Mouse (Mus musculus) left cerebral cortex, postnatal 4 days (tissue): ENCODE measurements around the gene C3ar1. TPM values are rescaled to one million over a fixed set of nuclear protein-coding genes. Genes with fewer than 3 reads are reported as not detected.

ENCODE experiments used
- DNase-seq: peaks from one replicate; pipeline ENCODE4 v3.0.0-alpha.2; 2022
- intact Hi-C: fragments of 180-260 bp; cut with DNase I; formaldehyde crosslinking; loops from one replicate; pipeline ENCODE4 v1.15.1; 2025
- microRNA-seq: library from miRNA; unstranded; fragments of <30 nt; microRNA quantifications from one replicate; pipeline ENCODE4 v1.2.0, GENCODE M21; 2022
- total RNA-seq, 2 experiments: library from RNA; stranded (reverse); gene quantifications; 2 replicates each; pipeline ENCODE4 v1.2.3; 2021

Gene C3ar1
- total RNA-seq, 2 experiments from 2014 or later = 1.0 to 1.1 TPM

DNA sequence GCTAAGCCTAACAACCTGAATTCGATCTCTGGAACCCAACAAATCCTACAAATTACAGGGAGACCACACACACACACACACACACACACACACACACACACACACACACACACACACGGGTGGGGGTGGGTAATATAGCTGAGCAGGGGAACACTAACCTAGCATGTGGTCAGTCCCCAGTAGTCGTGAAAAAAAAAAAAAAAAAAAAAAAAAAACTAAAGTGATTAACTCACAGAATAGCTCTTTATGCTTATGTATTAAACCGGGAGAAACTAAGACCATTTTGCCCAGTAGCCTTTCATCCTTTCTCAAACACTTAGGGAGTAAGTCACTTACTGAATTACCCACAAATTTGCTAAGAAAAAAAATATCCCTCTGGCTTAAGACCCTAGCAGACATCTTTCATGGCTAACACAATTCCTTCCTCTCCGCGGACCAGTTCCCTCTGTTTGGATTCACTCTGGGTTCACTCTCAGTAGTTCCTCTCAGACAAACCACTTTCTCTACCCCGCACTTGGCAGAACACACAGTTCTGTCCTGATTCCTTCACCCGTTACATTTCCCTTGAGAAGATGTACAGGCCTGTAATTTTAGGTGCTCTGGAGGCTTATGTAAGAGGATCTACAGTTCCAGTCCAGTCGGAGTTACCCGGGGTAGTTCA lies 55.2 kb downstream of the C3ar1 start:
- intact Hi-C loops = no loop called here

More for the DNA sequence above, 55.2 kb downstream of the C3ar1 start:
- no peak for DNase-seq

Small RNA genes within 50 kb of the gene (microRNA-seq; reads per million reads assigned to microRNA genes)
- gene Mir7231 = not detected

Other genes starting within 250 kb of the C3ar1 start
- not detected for gene Gdf3, start 246.1 kb downstream of the C3ar1 start, total RNA-seq
- gene Dppa3, start 229.8 kb downstream of the C3ar1 start, total RNA-seq = not detected
- not detected for gene Nanog, start 148.7 kb downstream of the C3ar1 start, total RNA-seq
- 10 to 100 TPM; 62.9 to 73.9 TPM for gene Slc2a3, start 54.5 kb downstream of the C3ar1 start, total RNA-seq
- 10 to 100 TPM; 29.4 to 32.7 TPM for gene Foxj2, start 36.2 kb downstream of the C3ar1 start, total RNA-seq
- gene Necap1, start 18.3 kb upstream of the C3ar1 start, total RNA-seq = 100 to 1,000 TPM; 107 to 123 TPM
- gene Clec4a1, start 65.7 kb upstream of the C3ar1 start, total RNA-seq = 1 to 10 TPM in 1 of 2 experiments, under 1 TPM in 1; 0.52 to 1.0 TPM
- 1 to 10 TPM in 1 of 2 experiments, under 1 TPM in 1; 0.44 to 1.0 TPM for gene Clec4a3, start 96.4 kb upstream of the C3ar1 start, total RNA-seq
- gene Clec4a4, start 134.2 kb upstream of the C3ar1 start, total RNA-seq = not detected
- gene Clec4b1, start 193.8 kb upstream of the C3ar1 start, total RNA-seq = not detected